Mouse (Mus musculus): ENCODE results near the gene Dnal1.
"Not testable (repeated sequence)": the region's sequence is repeated elsewhere in the genome, so short reads cannot be mapped to it uniquely, and the experiment has no call there.

Dnal1 gene

DNA sequence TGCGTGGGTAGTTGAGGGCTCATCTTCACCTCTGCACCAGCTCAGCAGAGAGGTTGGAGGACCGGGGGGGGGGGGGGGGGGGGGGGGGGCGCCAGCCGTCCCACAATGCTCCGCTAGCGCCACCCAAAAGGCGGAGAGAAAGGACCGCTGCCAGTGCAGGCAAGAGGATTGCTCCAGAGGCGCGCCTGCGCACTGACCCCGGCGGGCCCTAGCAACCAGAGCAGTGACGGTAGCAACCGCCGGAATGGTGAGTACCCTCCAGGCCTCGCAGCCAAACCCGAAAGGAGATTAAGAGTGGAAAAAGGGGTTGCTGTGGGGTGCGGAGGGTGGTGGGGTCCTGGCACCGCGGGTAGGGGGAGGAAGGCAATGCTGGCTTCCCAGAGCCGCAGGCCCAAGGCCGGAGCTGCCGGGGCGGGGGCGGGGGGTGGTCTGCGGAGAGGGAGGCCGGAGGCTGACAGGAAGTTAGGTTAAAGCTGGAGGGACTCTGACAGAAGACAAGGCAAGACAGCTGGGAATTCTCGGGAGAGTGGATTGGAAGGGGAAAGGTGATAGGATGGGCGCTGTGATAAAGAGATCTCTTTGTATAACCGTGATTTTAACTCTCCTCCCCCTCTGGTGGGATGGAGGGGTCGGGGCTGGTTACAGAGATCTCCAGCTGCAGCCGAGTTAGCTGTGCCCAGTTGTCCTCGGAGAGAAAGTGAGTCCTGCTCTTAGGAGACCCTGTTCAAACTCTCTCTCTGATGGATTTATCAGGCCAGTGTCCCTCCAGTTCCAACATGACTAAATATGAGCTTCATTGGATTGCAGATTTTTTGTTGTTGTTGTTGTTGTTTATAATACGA lies at the start of gene Dnal1:
Dnal1 (plus strand) TSS at position 214 of the 842 bp plus-strand sequence.
- peak; percentile 95 for DNase-seq (ENCODE audit: low spot score)

DNA sequence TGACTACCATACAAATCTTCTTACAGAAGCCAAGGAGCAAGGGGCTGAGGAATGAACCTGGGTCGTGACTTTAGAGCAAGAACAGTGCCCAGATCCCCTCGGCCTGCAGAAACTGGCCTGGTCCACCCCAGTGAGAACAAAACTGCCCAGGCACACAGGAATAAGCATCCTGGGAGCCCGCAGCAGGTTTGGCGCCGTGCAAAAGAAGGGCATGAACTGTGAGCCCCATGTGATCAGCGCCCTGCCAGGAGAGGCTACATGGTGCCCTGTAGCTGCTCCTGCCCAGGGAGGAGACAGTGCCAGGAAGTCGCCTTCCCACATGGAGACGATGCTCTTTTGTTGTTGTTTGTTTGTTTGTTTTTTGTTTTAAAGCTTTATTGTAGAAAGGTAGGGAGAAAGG lies 49.5 kb upstream of the Dnal1 start:
- DNase-seq (ENCODE audit: low spot score): no peak

DNA sequence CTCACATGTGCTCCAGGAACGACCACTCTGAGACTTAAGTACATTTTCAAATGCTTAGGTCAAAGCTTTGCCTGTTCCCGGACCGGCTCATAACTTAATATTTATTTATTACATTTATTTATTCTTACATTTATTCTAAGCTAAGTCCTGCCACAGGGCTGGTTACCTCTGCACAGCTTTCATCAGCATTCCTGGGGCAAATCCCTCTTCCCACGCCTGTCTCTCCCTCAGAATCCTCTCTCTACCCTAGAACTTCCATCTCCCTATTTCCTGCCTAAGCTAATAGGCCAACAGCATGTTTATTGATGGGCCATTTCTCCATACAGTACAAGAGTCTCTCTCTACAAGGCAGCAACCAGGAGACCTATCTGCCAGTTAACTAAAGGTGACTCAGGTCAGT lies 46.4 kb upstream of the Dnal1 start:
- no peak for DNase-seq (ENCODE audit: low spot score)

DNA sequence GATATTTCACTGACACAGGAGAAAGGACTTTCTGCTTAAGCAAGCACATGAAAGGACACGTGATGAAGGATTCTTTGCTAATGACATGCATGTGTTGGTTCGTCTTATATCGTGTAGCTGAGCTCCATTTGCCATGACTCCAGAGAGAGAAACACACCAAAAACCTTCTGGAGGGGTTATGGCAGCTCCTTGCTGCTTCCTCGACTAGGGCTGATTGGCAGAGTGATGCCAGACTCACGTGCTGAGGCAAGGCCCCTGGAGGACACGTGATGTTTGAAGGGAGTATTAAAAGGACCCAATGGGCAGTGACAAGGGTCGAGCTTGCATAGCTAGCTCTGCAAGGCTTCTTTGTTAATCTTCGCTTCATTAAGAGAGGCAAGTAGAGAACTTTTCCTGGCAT lies 45.9 kb upstream of the Dnal1 start:
- DNase-seq (ENCODE audit: low spot score): no peak

DNA sequence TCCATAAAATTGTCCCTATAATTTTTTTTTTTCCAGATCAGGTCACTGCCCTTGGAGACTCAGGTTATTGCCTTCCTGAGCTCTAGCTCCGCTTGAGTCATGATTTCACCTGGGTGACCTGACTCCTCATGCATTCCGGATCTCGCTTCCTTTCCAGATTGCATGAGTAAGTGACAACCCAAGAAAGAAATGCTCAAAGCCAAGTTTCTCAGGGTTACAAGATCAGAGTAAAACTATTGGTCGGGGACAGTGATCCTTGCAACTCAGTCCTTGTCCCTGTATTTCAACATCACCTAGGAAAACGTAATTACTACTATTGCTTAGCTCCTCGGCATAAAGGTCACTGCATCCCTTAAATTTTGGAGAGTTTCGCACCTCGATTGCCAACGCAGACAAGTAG lies 45.2 kb upstream of the Dnal1 start, which contains the start of gene Acot5:
Acot5 (plus strand) TSS at position 340 of the 400 bp plus-strand sequence.
- no peak for DNase-seq (ENCODE audit: low spot score)

DNA sequence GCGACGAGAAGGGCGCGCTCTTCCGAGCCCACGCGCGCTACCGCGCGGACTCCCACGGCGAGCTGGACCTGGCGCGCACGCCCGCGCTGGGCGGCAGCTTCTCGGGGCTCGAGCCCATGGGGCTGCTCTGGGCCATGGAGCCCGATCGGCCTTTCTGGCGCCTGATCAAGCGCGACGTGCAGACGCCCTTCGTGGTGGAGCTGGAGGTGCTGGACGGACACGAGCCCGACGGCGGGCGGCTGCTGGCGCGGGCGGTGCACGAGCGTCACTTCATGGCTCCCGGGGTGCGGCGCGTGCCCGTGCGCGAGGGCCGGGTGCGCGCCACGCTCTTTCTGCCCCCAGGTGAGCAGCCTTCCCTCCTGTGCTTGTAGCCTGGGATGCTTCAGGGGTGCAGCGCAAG lies 44.6 kb upstream of the Dnal1 start:
- DNase-seq (ENCODE audit: low spot score): not testable (repeated sequence)

DNA sequence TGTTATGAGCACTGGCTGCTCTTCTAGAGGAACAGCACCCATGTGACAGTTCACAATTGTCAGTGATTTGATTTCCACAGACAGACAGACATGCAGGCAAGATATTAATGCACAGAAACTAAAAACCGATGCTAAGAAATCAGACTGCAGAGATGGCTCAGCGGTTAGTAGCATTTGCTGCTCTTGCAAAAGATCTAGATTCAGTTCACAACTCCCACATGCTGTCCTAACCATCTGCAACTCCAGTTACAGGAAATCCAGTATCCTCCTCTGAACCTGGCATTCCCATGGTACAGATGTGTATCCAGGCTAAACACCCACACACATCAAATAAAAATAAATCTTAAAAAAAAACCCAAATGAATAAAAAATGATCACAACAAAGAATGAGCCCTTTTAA lies 42.5 kb upstream of the Dnal1 start:
- no peak for DNase-seq (ENCODE audit: low spot score)

DNA sequence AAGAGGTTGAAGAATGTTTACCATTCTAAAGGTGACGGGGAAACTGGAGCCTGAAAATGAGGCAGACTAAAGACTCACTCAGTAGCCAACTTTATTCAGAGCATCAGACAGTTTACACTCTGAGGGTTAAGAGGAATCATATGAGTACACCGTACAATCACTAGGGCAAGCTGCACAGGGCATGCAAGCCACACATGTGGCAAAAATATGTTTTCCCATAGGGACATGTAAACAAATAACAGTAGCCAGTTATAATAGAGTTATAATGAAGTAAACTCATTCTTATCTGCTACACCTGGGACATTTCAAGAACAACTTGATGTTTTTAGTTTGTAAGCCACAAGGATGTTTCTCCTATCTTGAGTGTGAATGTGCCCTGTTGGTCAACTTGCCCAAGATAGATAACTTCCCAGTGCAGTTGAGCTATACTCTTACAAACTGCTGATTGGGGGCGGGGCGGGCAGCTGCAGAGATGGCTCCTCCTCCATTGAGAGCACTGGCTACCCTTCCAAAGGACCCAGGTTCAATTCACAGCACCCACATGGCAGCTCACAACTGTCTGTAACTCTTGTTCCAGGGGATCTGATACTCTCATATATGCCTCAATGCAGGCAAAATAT lies 36.7 kb upstream of the Dnal1 start:
- DNase-seq (ENCODE audit: low spot score): no peak

DNA sequence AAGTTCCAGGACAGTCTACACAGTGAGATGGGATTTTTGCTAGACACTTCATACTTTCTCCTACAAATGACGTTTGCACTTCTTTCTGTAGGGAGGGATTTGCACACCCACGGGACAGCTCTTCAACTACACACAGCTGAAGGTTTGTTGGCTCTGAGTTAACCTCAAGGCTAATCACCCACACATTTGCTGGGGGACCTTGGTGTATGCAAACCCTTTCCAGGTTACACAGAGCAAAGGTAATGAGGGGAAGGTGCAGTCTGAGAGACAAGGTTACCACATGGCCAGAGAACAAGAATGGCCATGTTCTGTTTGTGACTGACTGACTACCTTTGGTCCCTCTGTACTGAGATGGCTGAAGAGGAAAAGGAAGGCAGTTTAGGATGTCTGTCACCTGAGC lies 30.3 kb upstream of the Dnal1 start:
- no peak for DNase-seq (ENCODE audit: low spot score)

DNA sequence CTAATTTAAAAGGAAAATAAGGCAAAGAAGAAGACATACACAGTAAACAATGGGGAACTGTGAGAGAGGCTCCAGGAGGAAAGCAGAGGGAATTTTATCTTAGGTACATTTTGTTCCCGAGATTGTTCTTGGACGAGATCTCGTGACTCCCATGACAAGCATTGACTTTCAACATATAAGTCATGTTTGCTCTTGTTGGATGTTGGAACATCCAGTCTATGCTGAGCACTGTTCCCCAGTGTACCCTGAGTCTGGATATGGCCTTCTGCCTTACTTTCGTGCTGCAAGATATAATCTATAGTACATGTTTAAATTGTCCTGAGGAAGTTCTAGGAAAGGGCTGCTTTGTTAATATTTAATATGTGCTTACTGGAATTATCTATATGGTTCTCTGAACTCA lies 29.6 kb upstream of the Dnal1 start:
- no peak for DNase-seq (ENCODE audit: low spot score)

DNA sequence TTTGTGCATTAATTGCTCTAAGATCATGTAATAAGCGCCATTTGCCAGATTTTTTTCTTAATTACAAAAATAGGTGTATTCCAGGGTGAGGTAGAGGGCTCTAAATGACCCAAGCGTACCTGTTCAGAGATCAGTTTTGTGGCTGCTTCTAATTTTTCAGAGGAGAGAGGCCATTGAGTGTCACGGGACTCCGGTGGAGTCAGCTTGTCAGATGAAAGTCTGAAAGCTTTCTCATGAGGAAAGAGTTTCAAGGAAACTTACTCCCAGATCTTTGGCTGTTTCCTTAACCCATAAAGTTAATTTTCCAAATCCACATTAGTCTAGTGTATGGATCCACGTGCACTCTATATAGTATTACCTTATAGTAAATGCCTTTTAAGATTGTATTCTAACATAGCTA lies 19.5 kb upstream of the Dnal1 start:
- not testable (repeated sequence) for DNase-seq (ENCODE audit: low spot score)

DNA sequence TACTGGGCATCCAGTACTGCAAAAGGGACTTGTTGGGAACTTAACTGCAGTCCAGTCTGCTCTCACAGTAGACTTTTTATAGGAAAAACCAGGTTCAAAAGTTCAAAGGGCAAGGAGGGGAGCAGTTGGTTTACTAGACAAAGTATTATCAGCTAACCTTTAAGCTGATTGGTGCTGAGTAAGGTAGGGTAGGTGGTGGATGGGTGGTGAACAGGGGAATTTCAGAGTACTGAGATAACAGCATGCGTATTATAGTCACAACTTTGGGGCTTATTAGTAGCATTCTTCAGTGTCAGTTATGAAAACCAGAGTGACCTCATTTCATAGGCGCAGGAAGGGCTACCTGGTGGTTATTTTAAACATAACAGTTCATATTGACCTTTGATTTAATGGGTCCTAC lies 14.6 kb upstream of the Dnal1 start:
- no peak for DNase-seq (ENCODE audit: low spot score)

DNA sequence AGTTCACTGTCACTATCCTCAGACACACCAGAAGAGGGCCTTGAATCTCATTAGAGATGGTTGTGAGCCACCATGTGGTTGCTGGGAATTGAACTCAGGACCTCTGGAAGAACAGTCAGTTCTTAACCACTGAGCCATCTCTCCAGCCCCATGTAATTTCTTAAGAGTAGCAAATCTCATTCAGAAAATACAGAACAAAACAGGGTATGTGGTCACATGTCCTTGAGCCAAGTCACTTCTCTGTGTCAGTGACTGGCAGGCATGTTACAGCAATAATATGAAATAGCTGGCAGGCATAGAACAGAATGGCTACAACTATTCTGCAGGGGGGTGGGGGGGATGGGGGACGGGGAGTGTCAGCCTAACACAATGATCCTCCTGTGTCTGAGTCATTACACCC lies 14.1 kb upstream of the Dnal1 start:
- no peak for DNase-seq (ENCODE audit: low spot score)

DNA sequence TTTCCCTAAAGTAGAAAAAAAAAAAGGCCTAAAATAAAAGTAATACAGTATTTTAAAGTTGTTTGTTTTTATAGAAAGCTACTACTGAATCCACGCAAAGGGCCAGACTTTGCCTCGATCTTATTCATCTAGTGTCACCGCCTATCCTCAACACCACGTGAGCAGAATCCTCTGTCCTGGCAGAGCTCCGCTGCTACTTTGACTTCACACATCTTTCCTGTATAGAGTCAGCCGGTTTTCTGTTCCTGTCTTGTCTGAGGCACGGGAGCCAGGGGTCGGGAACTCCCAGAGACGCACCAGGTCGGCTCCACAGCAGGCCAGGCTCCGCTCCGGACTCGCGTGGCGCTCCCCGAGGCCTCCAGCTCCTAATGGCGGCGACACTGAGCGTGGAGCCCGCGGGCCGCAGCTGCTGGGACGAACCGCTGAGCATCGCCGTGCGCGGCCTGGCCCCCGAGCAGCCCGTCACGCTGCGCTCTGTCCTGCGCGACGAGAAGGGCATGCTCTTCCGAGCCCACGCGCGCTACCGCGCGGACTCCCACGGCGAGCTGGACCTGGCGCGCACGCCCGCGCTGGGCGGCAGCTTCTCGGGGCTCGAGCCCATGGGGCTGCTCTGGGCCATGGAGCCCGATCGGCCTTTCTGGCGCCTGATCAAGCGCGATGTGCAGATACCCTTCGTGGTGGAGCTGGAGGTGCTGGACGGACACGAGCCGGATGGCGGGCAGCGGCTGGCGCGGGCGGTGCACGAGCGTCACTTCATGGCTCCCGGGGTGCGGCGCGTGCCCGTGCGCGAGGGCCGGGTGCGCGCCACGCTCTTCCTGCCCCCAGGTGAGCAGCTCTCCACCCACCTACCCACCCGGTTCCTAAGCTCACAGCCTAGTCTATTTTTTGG lies 13.3 kb upstream of the Dnal1 start, which contains the start of gene Acot6:
Acot6 (plus strand) TSS at position 51 of the 889 bp plus-strand sequence.
- peak; percentile 78 for DNase-seq (ENCODE audit: low spot score)

DNA sequence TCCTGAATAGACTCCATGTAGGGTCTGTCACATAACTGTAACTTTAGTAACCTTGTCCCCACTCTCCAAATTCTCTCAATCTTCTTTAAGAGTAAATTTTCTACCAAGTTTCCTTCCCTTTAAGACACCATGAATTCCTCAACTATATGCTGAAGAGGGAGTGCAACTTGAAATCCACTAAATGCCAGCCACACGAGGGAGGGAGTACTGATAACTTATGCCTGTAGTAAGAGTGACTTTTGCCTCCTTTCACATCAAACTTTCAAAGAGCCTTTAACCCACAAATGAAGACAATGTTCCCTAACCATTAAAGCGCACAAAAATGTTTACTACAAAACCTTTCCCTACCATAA lies 12.7 kb upstream of the Dnal1 start:
- no peak for DNase-seq (ENCODE audit: low spot score)

DNA sequence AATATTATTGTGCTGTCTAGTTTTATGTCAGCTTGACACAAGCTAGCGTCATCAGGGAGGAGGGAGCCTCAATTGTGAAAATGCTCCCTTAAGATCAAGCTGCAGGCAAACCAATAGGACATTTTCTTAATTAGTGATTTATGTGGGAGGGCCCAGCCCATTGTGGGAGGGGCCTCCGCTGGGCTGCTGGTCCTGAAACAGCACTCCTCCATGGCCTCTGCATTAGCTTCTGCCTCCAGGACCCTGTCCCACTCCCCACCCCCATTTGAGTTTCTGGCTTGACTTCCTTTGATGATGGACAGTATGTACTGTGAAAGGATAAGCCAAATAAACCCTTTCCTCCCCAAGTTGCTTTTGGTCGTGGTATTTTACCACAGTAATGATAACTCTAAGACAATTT lies 7.2 kb upstream of the Dnal1 start:
- no peak for DNase-seq (ENCODE audit: low spot score)

DNA sequence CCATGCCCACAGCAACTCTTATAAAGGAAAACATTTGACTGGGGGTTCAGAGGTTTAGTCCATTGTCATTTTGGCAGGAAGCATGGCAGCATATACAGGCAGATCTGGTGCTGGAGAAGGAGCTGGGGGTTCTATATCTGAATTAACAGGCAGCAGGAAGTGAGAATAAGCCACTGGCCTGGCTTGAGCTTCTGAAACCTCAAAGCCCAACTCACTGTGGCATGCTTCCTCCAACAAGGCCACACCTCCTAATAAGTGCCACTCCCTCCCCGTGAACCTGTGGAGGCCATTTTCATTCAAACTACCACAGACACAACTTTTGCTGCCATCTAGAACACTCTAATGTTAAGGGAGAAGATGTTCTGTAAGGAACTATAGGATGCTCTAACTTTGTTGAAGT lies 6.5 kb upstream of the Dnal1 start:
- no peak for DNase-seq (ENCODE audit: low spot score)

DNA sequence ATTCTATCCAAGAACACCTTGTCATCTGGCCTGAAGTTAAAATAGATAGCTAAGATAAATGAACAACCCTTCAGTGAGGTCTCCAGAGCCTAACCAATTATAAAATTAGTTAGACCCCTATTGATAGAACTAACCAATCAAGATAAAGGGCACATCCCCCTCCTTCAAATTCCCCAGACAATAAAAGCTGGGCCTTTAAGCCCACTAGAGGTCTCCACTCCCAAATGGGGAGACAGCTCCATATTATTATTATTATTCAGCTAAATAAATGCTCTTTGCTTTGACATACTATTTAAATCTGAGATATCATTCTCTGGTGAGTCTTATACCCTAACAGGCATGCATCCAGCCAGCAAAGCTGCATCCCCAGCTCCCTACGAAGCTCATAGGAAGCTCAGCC lies 4.2 kb upstream of the Dnal1 start:
- DNase-seq (ENCODE audit: low spot score): no peak

DNA sequence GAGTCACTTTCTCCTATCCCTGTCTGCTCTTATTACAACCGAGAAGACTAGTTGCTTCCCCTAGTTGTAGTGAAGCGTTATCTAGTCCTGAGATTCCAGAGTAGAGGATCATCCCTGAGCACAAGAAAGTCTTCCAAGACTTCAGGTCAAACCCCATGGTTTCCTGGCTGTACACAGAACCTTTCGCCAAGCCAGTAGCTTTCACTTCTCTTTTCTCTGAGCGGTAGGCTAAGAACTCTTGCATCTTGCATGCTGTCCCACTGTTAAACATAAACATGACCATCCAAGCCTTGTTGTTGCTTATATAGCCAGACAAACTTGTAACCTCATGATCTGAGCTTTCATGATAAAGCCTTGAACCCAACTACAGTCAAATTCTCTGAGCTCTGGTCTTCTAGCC lies 3.4 kb upstream of the Dnal1 start:
- no peak for DNase-seq (ENCODE audit: low spot score)

DNA sequence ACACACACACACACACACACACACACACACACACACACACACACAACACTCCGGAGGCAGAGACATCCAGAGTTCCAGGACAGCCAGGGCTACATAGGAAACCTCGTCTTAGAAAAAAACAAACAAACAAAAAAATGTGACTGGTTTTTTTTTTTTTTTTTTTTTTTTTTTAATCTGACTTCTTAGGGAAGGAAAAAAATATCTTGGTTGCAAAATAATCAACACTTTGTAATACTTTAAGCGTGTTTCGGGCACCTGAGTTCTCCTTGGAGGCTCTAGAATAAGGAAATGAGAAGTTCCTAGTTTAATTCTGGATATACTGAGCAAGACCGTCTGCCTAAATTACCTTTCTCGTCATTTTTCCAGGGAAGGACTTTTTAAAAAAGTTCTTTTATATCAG lies 490 bp upstream of the Dnal1 start:
- no peak for DNase-seq (ENCODE audit: low spot score)

DNA sequence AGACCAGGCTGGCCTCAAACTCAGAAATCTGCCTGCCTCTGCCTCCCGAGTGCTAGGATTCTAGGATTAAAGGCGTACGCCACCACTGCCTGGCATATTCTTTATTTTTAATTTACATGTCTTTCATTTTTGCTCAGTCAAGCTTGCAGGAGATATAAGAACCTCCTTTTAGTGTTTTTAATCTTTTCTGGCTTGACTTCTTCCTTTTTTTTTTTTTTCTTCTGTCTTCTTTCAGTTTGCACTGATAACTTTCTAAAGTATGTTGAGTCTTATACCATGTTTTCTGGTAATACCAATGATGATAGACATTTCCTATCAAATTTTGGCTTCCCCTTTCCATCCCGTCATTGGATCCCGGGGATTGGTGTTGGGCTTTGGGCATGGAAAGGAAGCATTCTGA lies 5.4 kb downstream of the Dnal1 start:
- DNase-seq (ENCODE audit: low spot score): no peak

DNA sequence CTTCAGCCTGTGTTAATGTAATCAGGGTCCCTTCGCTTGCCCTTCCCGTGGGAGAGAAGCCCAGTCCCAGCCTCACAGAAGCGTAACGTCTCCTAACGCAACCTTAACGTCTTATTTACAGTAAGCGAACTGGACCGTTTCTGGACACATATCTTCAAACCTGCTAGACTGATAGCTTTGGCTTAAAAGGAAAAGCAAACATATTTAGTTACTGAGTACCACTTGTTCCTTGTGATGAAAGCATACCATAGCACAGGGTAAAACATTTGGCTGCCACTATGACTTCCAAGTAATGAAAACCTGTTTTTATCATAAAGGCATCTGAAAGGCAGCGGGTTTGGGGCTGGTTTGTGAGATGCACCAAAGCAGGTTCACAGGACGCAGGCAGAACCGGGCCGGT lies 11.7 kb downstream of the Dnal1 start:
- DNase-seq (ENCODE audit: low spot score): no peak

DNA sequence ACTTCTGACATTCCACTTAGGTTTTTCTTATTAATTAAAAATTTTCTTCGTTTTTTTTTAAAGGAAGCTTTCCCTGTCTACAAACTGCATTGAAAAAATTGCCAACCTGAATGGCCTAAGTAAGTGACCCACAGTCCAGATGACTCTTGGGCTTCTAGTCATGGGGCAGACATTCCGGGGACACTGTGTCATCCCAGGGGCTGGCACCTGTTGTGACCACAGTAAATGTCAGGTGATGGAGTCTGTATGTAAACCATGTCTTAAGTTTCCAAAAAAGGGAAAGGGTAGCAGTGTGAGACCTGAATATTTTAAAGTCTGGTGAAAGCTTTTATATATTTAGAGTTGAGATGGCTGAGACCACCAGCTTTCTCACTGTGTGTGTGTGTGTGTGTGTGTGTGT lies 12.7 kb downstream of the Dnal1 start:
- no peak for DNase-seq (ENCODE audit: low spot score)
